Mouse (Mus musculus) testis, adult 2 months (tissue): ENCODE results near the gene Zfp91.

Experiments used
- CTCF ChIP-seq: fragments of 200-500 bp; IDR thresholded peaks from 2 replicates; pipeline ENCODE4 v1.5.1; 2012; ENCODE audit warnings: low read depth, mild to moderate bottlenecking, inconsistent platforms, low read length, moderate library complexity; ENCODE audit not compliant: control insufficient read depth, insufficient read depth, insufficient replicate concordance
- POLR2A ChIP-seq: fragments of 200-500 bp; IDR thresholded peaks from 2 replicates; pipeline ENCODE4 v1.6.1; 2012; ENCODE audit warnings: low read depth, mild to moderate bottlenecking, inconsistent platforms, low read length, moderate library complexity; ENCODE audit not compliant: control insufficient read depth

DNA sequence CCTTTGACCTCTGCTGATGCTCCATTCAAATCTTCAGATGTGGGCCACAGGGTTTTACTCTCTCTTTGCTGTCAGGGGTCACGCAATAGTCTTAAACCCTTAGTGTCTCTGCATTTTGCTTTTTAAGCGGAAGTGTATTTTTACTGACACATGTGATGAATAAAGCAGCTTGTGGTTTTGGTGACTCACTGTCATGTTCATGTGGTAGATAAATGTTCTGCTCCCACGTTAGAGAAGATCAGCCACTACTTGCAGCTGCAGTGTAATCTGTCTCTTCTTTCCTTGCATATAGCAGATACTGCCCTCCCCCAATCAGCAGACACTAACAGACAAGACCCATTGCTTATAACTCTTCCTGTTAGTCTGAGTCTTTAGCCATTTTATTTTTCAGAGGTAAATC lies 37.7 kb upstream of the Zfp91 start:
- TF ChIP-seq POLR2A, result no peak
- no peak for TF ChIP-seq CTCF
